In genomic region chr1:79571912-79572311, GRCm38 (mm10) we compare ENCODE assay signal across 26 mouse cellular contexts.
DNase-seq lines count a peak whose midpoint lies in the region; ATAC-seq and TF ChIP-seq lines count a peak whose summit lies in the region.
"Had no signal": no experiment of that assay in that cellular context is flagged by ENCODE, and none has a peak within 500 bp of the region (broad histone marks: within the 10 kb centered on the region; RNA-seq: fewer than 3 reads in every experiment).

No protein-coding gene starts in this region.

- no peak overlapping the region for H3K27ac ChIP-seq in midbrain, embryonic 11.5 days (ENCODE audit: low read depth, low read length)
- H3K27ac ChIP-seq in midbrain, postnatal 0 days (ENCODE audit: low read depth, low read length) = no peak overlapping the region
- H3K27ac ChIP-seq in CH12.LX (ENCODE audit: insufficient read depth, low read depth) = no peak overlapping the region
- H3K27ac ChIP-seq in forebrain, embryonic 15.5 days (replicated peaks) = no peak overlapping the region
- H3K27ac ChIP-seq: forebrain, embryonic 13.5 days; hindbrain, embryonic 14.5 days; intestine, embryonic 15.5 days; kidney, postnatal 0 days; liver, embryonic 14.5 days; macrophage; midbrain, embryonic 15.5 days had no signal

- ATAC-seq in midbrain, embryonic 11.5 days (ENCODE audit: low FRiP score) = no peak
- ATAC-seq in midbrain, postnatal 0 days (ENCODE audit: low FRiP score) = no peak
- peak; percentile 69 for ATAC-seq in activated CD4-positive, CD25-positive, alpha-beta regulatory T cell, adult 4 months
- no peak for ATAC-seq in forebrain, embryonic 15.5 days (replicated peaks)
- ATAC-seq: forebrain, embryonic 13.5 days; intestine, embryonic 15.5 days; midbrain, embryonic 15.5 days had no signal

- no peaks in the 10 kb centered on the region for H3K9me3 ChIP-seq in midbrain, embryonic 11.5 days (ENCODE audit: control insufficient read depth, low read length)
- no peaks in the 10 kb centered on the region for H3K9me3 ChIP-seq in midbrain, postnatal 0 days (ENCODE audit: low read length)
- no peaks in the 10 kb centered on the region for H3K9me3 ChIP-seq in CH12.LX (replicated peaks; ENCODE audit: low read length)
- H3K9me3 ChIP-seq in forebrain, embryonic 15.5 days = no peaks in the 10 kb centered on the region
- H3K9me3 ChIP-seq: forebrain, embryonic 13.5 days; intestine, embryonic 15.5 days; midbrain, embryonic 15.5 days had no signal

- in situ Hi-C loops in CH12.LX (cut with MboI; ENCODE audit: low pct_ligation_motif_present, low pct_unique_long_range_greater_than_20kb, low sequenced_read_pairs) = no loop called here

- no peak for TF ChIP-seq RAD21 in CH12.LX (IDR thresholded peaks at IDR 0.05; ENCODE audit: low read depth, low read length)

- H3K9ac ChIP-seq in midbrain, embryonic 11.5 days (ENCODE audit: low read length) = no peak overlapping the region
- H3K9ac ChIP-seq in midbrain, postnatal 0 days (replicated peaks; ENCODE audit: low read length, poor library complexity, severe bottlenecking) = no peak overlapping the region
- no peak overlapping the region for H3K9ac ChIP-seq in CH12.LX (ENCODE audit: insufficient read depth, low read depth)
- no peak overlapping the region for H3K9ac ChIP-seq in forebrain, embryonic 15.5 days (replicated peaks)
- H3K9ac ChIP-seq: forebrain, embryonic 13.5 days; hindbrain, embryonic 14.5 days; intestine, embryonic 15.5 days; liver, embryonic 14.5 days; midbrain, embryonic 15.5 days had no signal

- TF ChIP-seq CTCF in midbrain, postnatal 0 days (IDR thresholded peaks at IDR 0.05) = no peak
- no peak for TF ChIP-seq CTCF in CH12.LX (conservative IDR thresholded peaks at IDR 0.05 in 1 of 2, IDR thresholded peaks at IDR 0.05 in 1 of 2; ENCODE audit: low read depth in 2 of 2, low read length in 2 of 2)

- H3K4me1 ChIP-seq in midbrain, embryonic 11.5 days (ENCODE audit: control insufficient read depth, insufficient read depth, low read length) = no peaks in the 10 kb centered on the region
- no peaks in the 10 kb centered on the region for H3K4me1 ChIP-seq in midbrain, postnatal 0 days (ENCODE audit: insufficient read depth, low read length)
- H3K4me1 ChIP-seq in CH12.LX (ENCODE audit: control insufficient read depth in 1 of 2, insufficient read depth in 2 of 2) = peaks cover 0 to 10% of the 10 kb centered on the region in 2 experiments; a peak in 2 of 4 replicates
- no peaks in the 10 kb centered on the region for H3K4me1 ChIP-seq in forebrain, embryonic 15.5 days
- H3K4me1 ChIP-seq: forebrain, embryonic 13.5 days; intestine, embryonic 15.5 days; midbrain, embryonic 15.5 days had no signal

- peak; percentile 72 for DNase-seq in midbrain, embryonic 11.5 days (ENCODE audit: low spot score, missing footprints)
- no peak for DNase-seq in midbrain, postnatal 0 days (ENCODE audit: low spot score)
- DNase-seq in CH12.LX (ENCODE audit: extremely low read depth) = no peak
- no peak for DNase-seq in ovary, postnatal 10 days (ENCODE audit: low spot score)
- no peak for DNase-seq in gastrocnemius, postnatal 14 days
- DNase-seq: adrenal gland, postnatal 14 days; cerebellum, adult 18-20 months; cerebellum, postnatal 25 days; gastrocnemius, postnatal 36 days; heart, adult 18-20 months; heart, postnatal 4 days; kidney, adult 8-10 months; kidney, postnatal 4 days; liver; lung, adult 2 months; lung, postnatal 10 days had no signal

- H3K4me3 ChIP-seq in midbrain, embryonic 11.5 days (ENCODE audit: low read depth, low read length) = no peak overlapping the region
- H3K4me3 ChIP-seq in midbrain, postnatal 0 days (ENCODE audit: low read depth, low read length) = no peak overlapping the region
- H3K4me3 ChIP-seq in CH12.LX (replicated peaks in 1 of 3; ENCODE audit: low read depth in 2 of 3, low read length in 2 of 3, poor library complexity in 1 of 3) = no peak overlapping the region
- no peak overlapping the region for H3K4me3 ChIP-seq in forebrain, embryonic 15.5 days
- H3K4me3 ChIP-seq: forebrain, embryonic 13.5 days; intestine, embryonic 15.5 days; midbrain, embryonic 15.5 days had no signal

- H3K79me2 ChIP-seq in CH12.LX (replicated peaks; ENCODE audit: control insufficient read depth, extremely low read depth, insufficient read depth, poor library complexity, severe bottlenecking) = no peaks in the 10 kb centered on the region

- intact Hi-C loops in gastrocnemius, postnatal 14 days (cut with DNase I; ENCODE audit: low total_unique reads) = no loop called here

- TF ChIP-seq EP300 in CH12.LX (IDR thresholded peaks at IDR 0.05; ENCODE audit: low read length) = no peak

- H3K27me3 ChIP-seq in midbrain, embryonic 11.5 days (ENCODE audit: control insufficient read depth, insufficient read depth, low read length) = no peaks in the 10 kb centered on the region
- no peaks in the 10 kb centered on the region for H3K27me3 ChIP-seq in midbrain, postnatal 0 days (ENCODE audit: insufficient read depth, low read length)
- H3K27me3 ChIP-seq in CH12.LX (replicated peaks) = no peaks in the 10 kb centered on the region
- no peaks in the 10 kb centered on the region for H3K27me3 ChIP-seq in forebrain, embryonic 15.5 days
- H3K27me3 ChIP-seq: forebrain, embryonic 13.5 days; intestine, embryonic 15.5 days; midbrain, embryonic 15.5 days had no signal

- no peak overlapping the region for H3K4me2 ChIP-seq in midbrain, embryonic 11.5 days
- no peak overlapping the region for H3K4me2 ChIP-seq in midbrain, postnatal 0 days (ENCODE audit: low read depth, low read length, poor library complexity, severe bottlenecking)
- 0 out of 2 replicates have a peak overlapping the region, but pooled peaks have one; percentile 15 for H3K4me2 ChIP-seq in CH12.LX (ENCODE audit: insufficient read depth, low read depth, poor library complexity, severe bottlenecking)
- H3K4me2 ChIP-seq in forebrain, embryonic 15.5 days (replicated peaks) = no peak overlapping the region
- H3K4me2 ChIP-seq: forebrain, embryonic 13.5 days; heart, embryonic 11.5 days; hindbrain, embryonic 14.5 days; intestine, embryonic 15.5 days; midbrain, embryonic 15.5 days had no signal

- 81% methylated on average over 4 of the region's 4 CpGs for whole genome bisulfite sequencing in midbrain, embryonic 11.5 days
- WGBS in midbrain, postnatal 0 days = 74% methylated on average over 4 of the region's 4 CpGs
- 75% methylated on average over 4 of the region's 4 CpGs for WGBS in forebrain, embryonic 15.5 days

- dilution Hi-C loops in CH12.LX (cut with MboI; ENCODE audit: extremely low pct_ligation_motif_present, extremely low pct_unique_long_range_greater_than_20kb, low sequenced_read_pairs) = no loop called here

- no peaks in the 10 kb centered on the region for H3K36me3 ChIP-seq in midbrain, embryonic 11.5 days (ENCODE audit: control insufficient read depth, insufficient read depth, low read length)
- no peaks in the 10 kb centered on the region for H3K36me3 ChIP-seq in midbrain, postnatal 0 days (ENCODE audit: insufficient read depth, low read length)
- H3K36me3 ChIP-seq in CH12.LX (replicated peaks in 1 of 2; ENCODE audit: control insufficient read depth in 1 of 2, insufficient read depth in 1 of 2, low read length in 1 of 2) = no peaks in the 10 kb centered on the region
- H3K36me3 ChIP-seq in forebrain, embryonic 15.5 days = no peaks in the 10 kb centered on the region
- H3K36me3 ChIP-seq: intestine, embryonic 15.5 days; midbrain, embryonic 15.5 days had no signal

- no peak for TF ChIP-seq POLR2A in CH12.LX (IDR thresholded peaks at IDR 0.05; ENCODE audit: low read depth, low read length)

TF ChIP-seq in CH12.LX, 34 proteins besides CTCF, POLR2A, EP300 and RAD21:
- TF ChIP-seq JUND (conservative IDR thresholded peaks at IDR 0.05; ENCODE audit: low read depth, low read length) (no peak), USF2 (conservative IDR thresholded peaks at IDR 0.05; ENCODE audit: low read depth, low read length) (no peak), ZC3H11A (IDR thresholded peaks at IDR 0.05; ENCODE audit: low read depth, low read length) (no peak), GABPA (IDR thresholded peaks at IDR 0.05; ENCODE audit: insufficient replicate concordance, low read depth, low read length) (no peak), KAT2A (IDR thresholded peaks at IDR 0.05; ENCODE audit: insufficient replicate concordance, low read length) (no peak), MYC (IDR thresholded peaks at IDR 0.05; ENCODE audit: low read depth, low read length) (no peak), CHD2 (IDR thresholded peaks at IDR 0.05; ENCODE audit: low read length) (no peak), ZMIZ1 (IDR thresholded peaks at IDR 0.05; ENCODE audit: low read depth, low read length) (no peak), SMC3 (IDR thresholded peaks at IDR 0.05; ENCODE audit: low read depth, low read length) (no peak), SIN3A (IDR thresholded peaks at IDR 0.05; ENCODE audit: low read length) (no peak), PAX5 (IDR thresholded peaks at IDR 0.05; ENCODE audit: low read length) (no peak), BHLHE40 (IDR thresholded peaks at IDR 0.05; ENCODE audit: low read depth, low read length) (no peak), NELFE (IDR thresholded peaks at IDR 0.05; ENCODE audit: low read depth, low read length) (no peak), UBTF (IDR thresholded peaks at IDR 0.05; ENCODE audit: low read depth, low read length) (no peak), CHD1 (IDR thresholded peaks at IDR 0.05; ENCODE audit: low read depth, low read length) (no peak), USF1 (IDR thresholded peaks at IDR 0.05; ENCODE audit: low read depth, low read length) (no peak), ZNF384 (IDR thresholded peaks at IDR 0.05; ENCODE audit: low read depth, low read length) (no peak), MEF2A (IDR thresholded peaks at IDR 0.05; ENCODE audit: borderline replicate concordance, low read depth, low read length) (no peak), MAFK (IDR thresholded peaks at IDR 0.05; ENCODE audit: insufficient replicate concordance, low read length) (no peak), RCOR1 (conservative IDR thresholded peaks at IDR 0.05; ENCODE audit: low read depth, low read length) (no peak)
